ENCODE assay signal across 29 mouse cellular contexts in genomic region chr8:127586681-127587080, GRCm38 (mm10).
A peak's percentile ranks its signal among the peaks of the same experiment; 100 is the strongest.
DNase-seq lines count a peak whose midpoint lies in the region; ATAC-seq and TF ChIP-seq lines count a peak whose summit lies in the region.
"Had no signal": no experiment of that assay in that cellular context is flagged by ENCODE, and none has a peak within 500 bp of the region (broad histone marks: within the 10 kb centered on the region; RNA-seq: fewer than 3 reads in every experiment).

No protein-coding gene starts in this region.

- H3K4me3 ChIP-seq in gastrocnemius, adult 2 months, result no peak overlapping the region
- no peak overlapping the region for H3K4me3 ChIP-seq in lung, embryonic 16.5 days (ENCODE audit: low read length)
- H3K4me3 ChIP-seq in lung, adult 2 months (replicated peaks; ENCODE audit: extremely low read depth, low read depth, low read length), result no peak overlapping the region
- no peak overlapping the region for H3K4me3 ChIP-seq in limb, embryonic 13.5 days
- H3K4me3 ChIP-seq: embryonic facial prominence, embryonic 15.5 days; forebrain, embryonic 12.5 days; kidney, embryonic 15.5 days; layer of hippocampus, adult 2 months; left cerebral cortex, adult 2 months; liver, embryonic 15.5 days; myocyte; neural tube, embryonic 12.5 days had no signal

- no peak overlapping the region for H3K4me2 ChIP-seq in lung, embryonic 16.5 days (ENCODE audit: low read depth, low read length)
- no peak overlapping the region for H3K4me2 ChIP-seq in limb, embryonic 13.5 days (replicated peaks)
- H3K4me2 ChIP-seq: embryonic facial prominence, embryonic 15.5 days; forebrain, embryonic 12.5 days; hindbrain, embryonic 14.5 days; kidney, embryonic 15.5 days; liver, embryonic 15.5 days; midbrain, embryonic 11.5 days; neural tube, embryonic 12.5 days had no signal

- H3K27me3 ChIP-seq in lung, embryonic 16.5 days (ENCODE audit: control insufficient read depth, insufficient read depth, low read depth, low read length), result no peaks in the 10 kb centered on the region
- no peaks in the 10 kb centered on the region for H3K27me3 ChIP-seq in limb, embryonic 13.5 days
- H3K27me3 ChIP-seq: embryonic facial prominence, embryonic 15.5 days; forebrain, embryonic 12.5 days; kidney, embryonic 15.5 days; liver, embryonic 15.5 days; neural tube, embryonic 12.5 days had no signal

- no peaks in the 10 kb centered on the region for H3K9me3 ChIP-seq in lung, embryonic 16.5 days (ENCODE audit: control insufficient read depth, low read length)
- no peaks in the 10 kb centered on the region for H3K9me3 ChIP-seq in limb, embryonic 13.5 days
- H3K9me3 ChIP-seq: embryonic facial prominence, embryonic 15.5 days; forebrain, embryonic 12.5 days; kidney, embryonic 15.5 days; liver, embryonic 15.5 days; neural tube, embryonic 12.5 days had no signal

- intact Hi-C loops in gastrocnemius, adult 2 months (cut with DNase I), result loop anchor here (5.0 to 10.0 kb wide), 3 partner anchors 144 to 771 kb away; partner anchors contain the start of gene Nrp1

- DNase-seq in gastrocnemius, adult 2 months, result no peak
- DNase-seq in gastrocnemius, adult 8-10 months (ENCODE audit: low spot score in 2 of 2), result no peak
- DNase-seq in lung, adult 2 months, result no peak
- DNase-seq in forelimb bud, embryonic 11.5 days (ENCODE audit: low read depth, low spot score), result peak; percentile 53
- DNase-seq in adrenal gland, postnatal 25 days, result no peak
- DNase-seq in B cell, adult 2 months, result no peak
- DNase-seq: adrenal gland, postnatal 14 days; cerebellum, adult 18-20 months; cerebellum, postnatal 10 days; forebrain, postnatal 0 days; kidney, adult 18-20 months; kidney, postnatal 36 days; liver; lung, postnatal 14 days; right cerebral cortex, adult 18-20 months; thymus, adult 2 months; thymus, postnatal 36 days had no signal

- WGBS in lung, embryonic 16.5 days, result 46% methylated on average over 5 of the region's 5 CpGs
- 68% methylated on average over 5 of the region's 5 CpGs for WGBS in lung, adult 2 months
- WGBS in limb, embryonic 13.5 days, result 35% methylated on average over 5 of the region's 5 CpGs

- no peaks in the 10 kb centered on the region for H3K36me3 ChIP-seq in lung, embryonic 16.5 days (ENCODE audit: control insufficient read depth, insufficient read depth, low read length)
- no peaks in the 10 kb centered on the region for H3K36me3 ChIP-seq in limb, embryonic 13.5 days
- H3K36me3 ChIP-seq: embryonic facial prominence, embryonic 15.5 days; forebrain, embryonic 12.5 days; kidney, embryonic 15.5 days; liver, embryonic 15.5 days; neural tube, embryonic 12.5 days had no signal

- no peak for TF ChIP-seq POLR2A in lung, adult 2 months (IDR thresholded peaks at IDR 0.05; ENCODE audit: borderline replicate concordance, extremely low read depth, low read depth, low read length)

- H3K27ac ChIP-seq in gastrocnemius, adult 2 months, result peak overlapping the region; percentile 46
- H3K27ac ChIP-seq in lung, embryonic 16.5 days (ENCODE audit: low read length), result no peak overlapping the region
- 0 out of 2 replicates have a peak overlapping the region, but pooled peaks have one; percentile 1 for H3K27ac ChIP-seq in limb, embryonic 13.5 days
- H3K27ac ChIP-seq: embryonic facial prominence, embryonic 15.5 days; forebrain, embryonic 12.5 days; hindbrain, embryonic 14.5 days; kidney, embryonic 15.5 days; left cerebral cortex, adult 2 months; liver, embryonic 15.5 days; neural tube, embryonic 12.5 days had no signal

- no peak overlapping the region for H3K9ac ChIP-seq in lung, embryonic 16.5 days (ENCODE audit: low read length)
- H3K9ac ChIP-seq in limb, embryonic 13.5 days, result no peak overlapping the region
- H3K9ac ChIP-seq: embryonic facial prominence, embryonic 15.5 days; forebrain, embryonic 12.5 days; forebrain, postnatal 0 days; hindbrain, embryonic 14.5 days; kidney, embryonic 15.5 days; liver, embryonic 15.5 days; neural tube, embryonic 12.5 days had no signal

- peak; percentile 56; the same call in 1 of the 2 replicates for ATAC-seq in lung, embryonic 16.5 days (ENCODE audit: low read depth)
- ATAC-seq in limb, embryonic 13.5 days (ENCODE audit: low FRiP score, low read depth), result no peak
- ATAC-seq: forebrain, postnatal 0 days had no signal

- TF ChIP-seq CTCF in gastrocnemius, adult 2 months (IDR thresholded peaks at IDR 0.05), result no peak
- TF ChIP-seq CTCF in lung, adult 2 months (IDR thresholded peaks at IDR 0.05; ENCODE audit: insufficient read depth, low read length), result no peak

- H3K4me1 ChIP-seq in lung, embryonic 16.5 days (replicated peaks; ENCODE audit: control insufficient read depth, insufficient read depth, low read length), result no peaks in the 10 kb centered on the region
- peaks cover 3% of the 10 kb centered on the region; the same call in 1 of the 2 replicates for H3K4me1 ChIP-seq in lung, adult 2 months (ENCODE audit: control insufficient read depth, insufficient read depth, low read length)
- H3K4me1 ChIP-seq in limb, embryonic 13.5 days, result peaks cover 40% of the 10 kb centered on the region
- H3K4me1 ChIP-seq: embryonic facial prominence, embryonic 15.5 days; kidney, embryonic 15.5 days; liver, embryonic 15.5 days; neural tube, embryonic 12.5 days had no signal
